Mouse (Mus musculus): ENCODE measurements at regions not wholly inside any gene's neighbourhood (a gene's known extent, or its start where the extent isn't known, plus 50 kb on each side); places are given as distances from the start of the nearest gene placed in this dataset.
A peak's percentile ranks its signal among the peaks of the same experiment; 100 is the strongest.

- no peaks in the 10 kb centered on the region for H3K9me3 ChIP-seq (replicated peaks)
- peaks cover 5% of the 10 kb centered on the region for H3K4me1 ChIP-seq
- peaks cover 3% of the 10 kb centered on the region for H3K27me3 ChIP-seq (ENCODE audit: low read depth, poor library complexity, severe bottlenecking)
- 88% methylated on average over 5 of the region's 5 CpGs for WGBS
- no peak overlapping the region for H3K27ac ChIP-seq (replicated peaks)
- no peaks in the 10 kb centered on the region for H3K36me3 ChIP-seq
- no peak for DNase-seq (ENCODE audit: low spot score)
- no peak overlapping the region for H3K4me3 ChIP-seq
Measured at GRCm38 (mm10) chr5:112053600-112054155, 198.6 kb downstream of the Cryba4 start.

GRCm38 (mm10) chr5:112055018-112055417 lies 197.3 kb downstream of the Cryba4 start:
- 89% methylated on average over 4 of the region's 4 CpGs for WGBS
- H3K27ac ChIP-seq (replicated peaks) = no peak overlapping the region
- H3K27me3 ChIP-seq (ENCODE audit: low read depth, poor library complexity, severe bottlenecking) = peaks cover 3% of the 10 kb centered on the region
- peaks cover 4% of the 10 kb centered on the region for H3K4me1 ChIP-seq
- DNase-seq (ENCODE audit: low spot score) = no peak
- no peaks in the 10 kb centered on the region for H3K36me3 ChIP-seq
- no peaks in the 10 kb centered on the region for H3K9me3 ChIP-seq (replicated peaks)
- H3K4me3 ChIP-seq = no peak overlapping the region

- Histone ChIP-seq H3K36me3 (no peaks in the 10 kb centered on the region), H3K27ac (replicated peaks) (no peak overlapping the region), H3K4me3 (no peak overlapping the region), H3K27me3 (ENCODE audit: low read depth, poor library complexity, severe bottlenecking) (peaks cover 4% of the 10 kb centered on the region; the same call in 1 of the 2 replicates), H3K4me1 (peaks cover 6% of the 10 kb centered on the region), H3K9me3 (replicated peaks) (no peaks in the 10 kb centered on the region)
- WGBS = 91% methylated on average over 13 of the region's 13 CpGs
- DNase-seq (ENCODE audit: low spot score) = no peak
Measured at GRCm38 (mm10) chr5:112069917-112070316, 182.4 kb downstream of the Cryba4 start.

DNA sequence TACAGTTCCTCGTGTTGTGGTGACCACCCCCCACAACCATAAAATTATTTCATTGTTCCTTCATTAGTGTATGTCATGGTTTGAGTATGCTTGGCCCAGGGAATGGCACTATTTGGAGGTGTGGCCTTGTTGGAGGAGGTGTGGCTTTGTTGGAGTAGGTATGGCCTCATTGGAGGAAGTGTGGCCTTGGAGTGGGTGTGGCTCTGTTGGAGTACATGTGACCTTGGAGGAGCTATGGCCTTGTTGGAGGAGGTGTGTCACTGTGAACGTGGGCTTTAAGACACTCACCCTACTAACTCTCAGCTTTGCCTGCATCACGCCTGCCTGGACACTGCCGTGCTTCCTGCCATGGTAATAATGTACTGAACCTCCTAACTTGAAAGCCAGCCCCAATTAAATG lies 179.9 kb downstream of the Cryba4 start:
- no peak overlapping the region for H3K4me3 ChIP-seq
- WGBS = 68% methylated on average over 4 of the region's 4 CpGs
- peaks cover 4% of the 10 kb centered on the region; the same call in 1 of the 2 replicates for H3K27me3 ChIP-seq (ENCODE audit: low read depth, poor library complexity, severe bottlenecking)
- H3K9me3 ChIP-seq (replicated peaks) = no peaks in the 10 kb centered on the region
- DNase-seq (ENCODE audit: low spot score) = no peak
- H3K4me1 ChIP-seq = peaks cover 14% of the 10 kb centered on the region
- no peak overlapping the region for H3K27ac ChIP-seq (replicated peaks)
- no peaks in the 10 kb centered on the region for H3K36me3 ChIP-seq

DNA sequence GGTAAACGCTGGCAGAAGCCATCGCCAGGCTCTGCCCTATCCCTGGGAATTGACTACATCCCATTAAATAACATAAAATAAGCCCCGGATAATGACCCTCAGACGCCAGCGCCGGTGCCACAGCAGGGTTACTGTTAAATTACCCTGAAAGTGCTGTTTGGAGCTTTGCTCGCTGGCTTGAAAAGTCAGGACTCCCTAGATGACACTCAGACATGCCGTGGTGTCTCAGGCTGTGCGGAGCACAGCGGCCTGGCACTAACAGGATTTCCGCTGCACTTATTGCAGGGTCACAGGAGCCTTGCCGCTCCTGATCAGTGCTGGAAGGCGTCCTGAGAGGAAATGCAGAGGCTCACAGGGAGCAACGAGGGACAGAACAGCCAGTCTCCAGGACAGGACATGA lies 175.2 kb downstream of the Cryba4 start:
- no peak overlapping the region for H3K27ac ChIP-seq (replicated peaks)
- H3K27me3 ChIP-seq (ENCODE audit: low read depth, poor library complexity, severe bottlenecking) = no peaks in the 10 kb centered on the region
- H3K36me3 ChIP-seq = no peaks in the 10 kb centered on the region
- H3K9me3 ChIP-seq (replicated peaks) = no peaks in the 10 kb centered on the region
- H3K4me3 ChIP-seq = no peak overlapping the region
- WGBS = 44% methylated on average over 14 of the region's 14 CpGs
- no peak for DNase-seq (ENCODE audit: low spot score)
- H3K4me1 ChIP-seq = peaks cover 11% of the 10 kb centered on the region; the same call in 1 of the 2 replicates

DNA sequence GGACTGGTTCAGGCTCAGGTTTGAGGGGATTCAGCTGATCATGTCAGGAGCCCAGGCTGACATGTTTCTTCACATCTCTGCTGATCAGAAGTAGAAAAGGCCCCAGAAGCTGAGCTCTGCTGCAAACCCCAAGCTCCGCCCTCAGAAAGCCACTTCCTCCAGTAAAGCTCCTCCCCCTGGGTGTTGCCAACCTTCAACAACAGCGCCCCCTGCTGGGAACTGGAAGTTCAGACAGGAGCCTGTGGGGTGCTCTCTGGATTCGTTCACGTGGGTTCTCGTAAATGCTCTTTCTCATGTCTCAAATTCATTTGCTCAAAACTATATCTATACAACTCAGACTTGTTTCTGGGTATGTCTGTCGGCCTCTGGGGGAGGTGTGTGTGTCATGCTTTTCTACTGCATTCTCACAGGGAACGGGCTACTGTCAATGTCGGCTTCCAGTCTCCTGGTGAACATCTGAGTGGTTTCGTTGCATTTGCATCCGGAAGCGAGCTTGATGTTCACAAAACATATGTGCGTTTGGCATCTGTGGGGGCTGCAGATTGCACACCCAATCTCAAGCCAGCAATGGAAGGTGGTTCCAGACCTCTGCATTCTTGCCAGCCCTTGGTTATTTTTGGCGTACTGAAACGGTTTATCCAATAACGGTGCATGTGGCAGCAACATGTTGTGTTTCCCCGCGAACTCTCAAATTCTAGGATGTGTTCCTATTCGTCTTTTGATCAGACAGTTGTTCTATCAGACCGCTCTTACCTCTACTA lies 174.3 kb downstream of the Cryba4 start:
- 85% methylated on average over 19 of the region's 19 CpGs for WGBS
- peaks cover 11% of the 10 kb centered on the region; the same call in 1 of the 2 replicates for H3K4me1 ChIP-seq
- DNase-seq (ENCODE audit: low spot score) = peak; percentile 53
- no peak overlapping the region for H3K4me3 ChIP-seq
- no peaks in the 10 kb centered on the region for H3K36me3 ChIP-seq
- no peaks in the 10 kb centered on the region for H3K9me3 ChIP-seq (replicated peaks)
- H3K27me3 ChIP-seq (ENCODE audit: low read depth, poor library complexity, severe bottlenecking) = no peaks in the 10 kb centered on the region
- no peak overlapping the region for H3K27ac ChIP-seq (replicated peaks)

DNA sequence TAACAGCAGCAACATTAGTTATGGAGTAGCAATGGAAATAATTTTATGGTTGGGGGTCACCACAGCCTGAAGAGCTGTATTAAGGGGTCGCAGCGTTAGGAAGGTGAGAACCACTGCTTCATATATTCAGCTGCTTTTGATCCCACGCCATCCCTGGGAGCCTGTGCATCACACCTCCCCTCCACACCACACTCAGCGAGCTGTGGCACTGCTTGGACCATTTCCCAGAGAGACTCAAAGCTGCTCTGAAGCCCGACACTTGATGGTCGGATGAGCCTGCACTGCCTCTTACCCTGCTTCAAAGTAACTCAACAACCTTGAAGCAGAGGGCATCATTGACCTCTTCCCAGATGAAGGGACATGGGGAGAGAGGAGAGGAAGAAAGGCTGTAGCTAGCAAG lies 171.3 kb downstream of the Cryba4 start:
- no peak for DNase-seq (ENCODE audit: low spot score)
- no peaks in the 10 kb centered on the region for H3K9me3 ChIP-seq (replicated peaks)
- H3K4me1 ChIP-seq = peaks cover 11% of the 10 kb centered on the region; the same call in 1 of the 2 replicates
- no peak overlapping the region for H3K27ac ChIP-seq (replicated peaks)
- H3K4me3 ChIP-seq = no peak overlapping the region
- WGBS = 89% methylated on average over 6 of the region's 6 CpGs
- H3K36me3 ChIP-seq = no peaks in the 10 kb centered on the region
- H3K27me3 ChIP-seq (ENCODE audit: low read depth, poor library complexity, severe bottlenecking) = no peaks in the 10 kb centered on the region

DNA sequence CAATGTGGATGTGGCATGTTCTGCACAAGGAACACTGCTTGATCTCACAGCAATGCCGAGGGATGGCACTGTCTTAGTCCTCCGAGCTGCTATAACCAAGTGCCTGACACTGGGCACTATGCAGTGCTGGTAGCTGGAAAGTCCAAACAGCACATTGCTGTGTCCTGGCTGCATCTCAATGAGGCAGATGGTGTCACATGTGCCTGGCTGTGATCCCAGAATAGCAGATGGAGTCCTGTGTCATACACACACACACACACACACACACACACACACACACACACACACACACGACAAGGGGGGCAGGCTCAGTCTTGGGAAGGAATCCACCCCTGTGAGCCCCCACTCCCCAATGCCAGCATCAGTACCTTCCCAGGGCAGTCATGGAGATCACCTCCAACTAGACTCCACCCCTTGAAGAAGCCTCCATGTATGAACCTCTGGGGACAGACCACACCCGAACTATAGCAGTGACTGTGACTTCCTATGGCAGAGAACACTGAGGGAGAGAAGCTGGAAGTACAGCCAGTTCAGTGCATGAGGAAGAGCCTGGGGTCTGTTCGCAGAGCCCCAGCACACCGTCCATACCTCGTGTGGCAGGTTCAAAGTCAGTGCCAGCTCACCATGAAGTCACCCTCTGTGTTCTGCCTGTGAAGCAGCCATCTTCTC lies 160.3 kb downstream of the Cryba4 start:
- no peak for DNase-seq (ENCODE audit: low spot score)
- 78% methylated on average over 7 of the region's 7 CpGs for WGBS
- H3K36me3 ChIP-seq = no peaks in the 10 kb centered on the region
- no peak overlapping the region for H3K27ac ChIP-seq (replicated peaks)
- no peaks in the 10 kb centered on the region for H3K9me3 ChIP-seq (replicated peaks)
- 0 out of 2 replicates have a peak, but pooled peaks cover 3% of the 10 kb centered on the region for H3K4me1 ChIP-seq
- H3K4me3 ChIP-seq = no peak overlapping the region
- no peaks in the 10 kb centered on the region for H3K27me3 ChIP-seq (ENCODE audit: low read depth, poor library complexity, severe bottlenecking)

- WGBS = 80% methylated on average over 17 of the region's 17 CpGs
- Histone ChIP-seq H3K4me1 (peaks cover 9% of the 10 kb centered on the region), H3K9me3 (replicated peaks) (no peaks in the 10 kb centered on the region), H3K36me3 (no peaks in the 10 kb centered on the region), H3K27ac (replicated peaks) (no peak overlapping the region), H3K27me3 (ENCODE audit: low read depth, poor library complexity, severe bottlenecking) (no peaks in the 10 kb centered on the region), H3K4me3 (no peak overlapping the region)
- DNase-seq (ENCODE audit: low spot score) = no peak
Measured at GRCm38 (mm10) chr5:112093905-112094571, 158.3 kb downstream of the Cryba4 start.

GRCm38 (mm10) chr5:112098469-112099085 lies 153.7 kb downstream of the Cryba4 start:
- Histone ChIP-seq H3K4me1 (peaks cover 10% of the 10 kb centered on the region), H3K27me3 (ENCODE audit: low read depth, poor library complexity, severe bottlenecking) (no peaks in the 10 kb centered on the region), H3K36me3 (no peaks in the 10 kb centered on the region), H3K4me3 (no peak overlapping the region), H3K9me3 (replicated peaks) (no peaks in the 10 kb centered on the region), H3K27ac (replicated peaks) (0 out of 2 replicates have a peak overlapping the region, but pooled peaks have one; percentile 10)
- DNase-seq (ENCODE audit: low spot score) = peak; percentile 20
- 61% methylated on average over 22 of the region's 22 CpGs for WGBS

- no peak for DNase-seq (ENCODE audit: low spot score)
- 85% methylated on average over 17 of the region's 17 CpGs for WGBS
Measured at GRCm38 (mm10) chr5:112101739-112102590, 150.4 kb downstream of the Cryba4 start.

More at GRCm38 (mm10) chr5:112101739-112102590, 150.4 kb downstream of the Cryba4 start:
- Histone ChIP-seq H3K36me3 (no peaks in the 10 kb centered on the region), H3K9me3 (replicated peaks) (no peaks in the 10 kb centered on the region), H3K4me3 (no peak overlapping the region), H3K27me3 (ENCODE audit: low read depth, poor library complexity, severe bottlenecking) (no peaks in the 10 kb centered on the region), H3K4me1 (peaks cover 10% of the 10 kb centered on the region), H3K27ac (replicated peaks) (no peak overlapping the region)
